Mouse (Mus musculus): ENCODE results near the gene Sult5a1.

Gene Sult5a1

GRCm38 (mm10) chr8:123101735-123102685 lies 56.1 kb downstream of the Sult5a1 start, which contains the start of gene Rpl13:
TSS of gene Rpl13 (plus strand) at chr8:123102350.
- peak; percentile 94 for DNase-seq (ENCODE audit: low read depth, low spot score)

GRCm38 (mm10) chr8:123101244-123101643 lies 56.9 kb downstream of the Sult5a1 start:
- DNase-seq (ENCODE audit: low read depth, low spot score): no peak

GRCm38 (mm10) chr8:123100288-123100687 lies 57.8 kb downstream of the Sult5a1 start:
- no peak for DNase-seq (ENCODE audit: low read depth, low spot score)

GRCm38 (mm10) chr8:123097786-123098584 lies 60.1 kb downstream of the Sult5a1 start:
- no peak for DNase-seq (ENCODE audit: low read depth, low spot score)

GRCm38 (mm10) chr8:123097216-123097615 lies 60.9 kb downstream of the Sult5a1 start:
- DNase-seq (ENCODE audit: low read depth, low spot score): no peak
